Mouse (Mus musculus) cerebellum, adult 2 months (tissue): Measurements from ENCODE around the gene Daxx. TPM values are rescaled to one million over a fixed set of nuclear protein-coding genes. Genes with fewer than 3 reads are reported as not detected.
A peak's percentile ranks its signal among the peaks of the same experiment; 100 is the strongest.

Experiments
- DNase-seq, 2 experiments: peaks; one replicate each; pipeline ENCODE4 v3.0.0; 2021
- H3K27ac ChIP-seq: fragments of 200-500 bp; 2 replicates; pipeline ENCODE4 v1.5.1; 2012; ENCODE audit warnings: low read length, control low read depth, inconsistent platforms; ENCODE audit not compliant: insufficient read depth
- H3K27me3 ChIP-seq: fragments of 200-500 bp; 2 replicates; pipeline ENCODE4 v1.6.1; 2012; ENCODE audit warnings: inconsistent platforms, mild to moderate bottlenecking, low read length, moderate library complexity; ENCODE audit not compliant: control insufficient read depth, insufficient read depth
- H3K4me1 ChIP-seq: fragments of 200-500 bp; 2 replicates; pipeline ENCODE4 v1.6.1; 2011; ENCODE audit warnings: low read length; ENCODE audit not compliant: control insufficient read depth, insufficient read depth
- H3K4me3 ChIP-seq: fragments of 200-500 bp; replicated peaks from 2 replicates; pipeline ENCODE3; 2011; ENCODE audit warnings: mild to moderate bottlenecking, low read depth, low read length, control low read depth; ENCODE audit not compliant: insufficient read depth
- CTCF ChIP-seq: fragments of 200-500 bp; IDR thresholded peaks from 2 replicates; pipeline ENCODE4 v1.5.1; 2011; ENCODE audit warnings: low read depth, mild to moderate bottlenecking, control low read depth, low read length, moderate library complexity, borderline replicate concordance; ENCODE audit not compliant: insufficient read depth
- POLR2A ChIP-seq: fragments of 200-500 bp; IDR thresholded peaks from 2 replicates; pipeline ENCODE4 v1.6.1; 2011; ENCODE audit warnings: low read length, control low read depth, borderline replicate concordance; ENCODE audit not compliant: insufficient read depth
- WGBS: fragments of 180-500 bp; shearing (Covaris S2); methylation state at CpG from one replicate; pipeline ENCODE4 v1.1.7; 2018; 5-methylcytosine and 5-hydroxymethylcytosine counted together
- polyA plus RNA-seq: library from polyadenylated mRNA; depleted of rRNA; stranded (reverse); fragments of >200 nt; gene quantifications from 2 replicates; pipeline ENCODE4 v1.2.3, GENCODE M21; 2012; rRNA removed

The Daxx gene
- polyA plus RNA-seq, 1 experiment, result 30.4 TPM

DNA sequence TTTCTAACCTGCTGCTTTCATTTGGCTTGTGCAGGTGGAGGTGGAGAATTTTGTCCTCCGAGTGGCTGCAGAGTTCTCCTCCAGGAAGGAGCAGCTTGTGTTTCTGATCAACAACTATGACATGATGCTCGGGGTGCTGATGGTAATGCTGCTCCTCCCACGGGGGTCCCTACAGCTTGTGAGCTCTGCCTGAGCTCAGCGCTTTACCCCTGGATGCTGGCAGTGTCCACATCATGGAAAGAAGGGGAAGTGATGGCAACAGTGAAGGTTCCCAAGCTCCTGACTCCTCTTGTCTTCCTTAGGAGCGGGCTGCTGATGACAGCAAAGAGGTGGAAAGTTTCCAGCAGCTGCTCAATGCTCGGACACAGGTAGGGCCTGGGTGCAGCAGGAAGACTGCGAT, 53.7 kb downstream of the Daxx start:
- Histone ChIP-seq H3K4me3 (no peak overlapping the region), H3K27me3 (no peaks in the 10 kb centered on the region), H3K27ac (no peak overlapping the region), H3K4me1 (no peaks in the 10 kb centered on the region)
- TF ChIP-seq POLR2A, result no peak
- TF ChIP-seq CTCF, result no peak
- 91% methylated on average over 7 of the region's 7 CpGs for WGBS
- peak in 1 of 2 experiments; percentile 6 for DNase-seq

Other genes starting within 250 kb of the Daxx start
- gene Hnrnpm, start 222.6 kb upstream of the Daxx start, polyA plus RNA-seq, result 270 and 273 TPM in 2 replicates
- gene March2, start 190.7 kb upstream of the Daxx start, polyA plus RNA-seq, result 157 and 171 TPM in 2 replicates
- 494 and 510 TPM in 2 replicates for gene Rab11b, start 148.9 kb upstream of the Daxx start, polyA plus RNA-seq
- gene Angptl4, start 127.6 kb upstream of the Daxx start, polyA plus RNA-seq, result 1.6 and 1.9 TPM in 2 replicates
- 52.1 and 59.5 TPM in 2 replicates for gene Kank3, start 98.9 kb upstream of the Daxx start, polyA plus RNA-seq
- gene Rps28, start 84.9 kb upstream of the Daxx start, polyA plus RNA-seq, result 471 and 493 TPM in 2 replicates
- gene Ndufa7, start 84.8 kb upstream of the Daxx start, polyA plus RNA-seq, result 341 and 361 TPM in 2 replicates
- 34.4 and 34.7 TPM in 2 replicates for gene Cd320, start 66.3 kb upstream of the Daxx start, polyA plus RNA-seq
- not detected in 2 replicates for gene Gm7029, start 35.6 kb upstream of the Daxx start, polyA plus RNA-seq
- 2.2 and 2.3 TPM in 2 replicates for gene Kifc1, start 18.8 kb upstream of the Daxx start, polyA plus RNA-seq
- gene Platr17, start 4.3 kb upstream of the Daxx start, polyA plus RNA-seq, result 0.48 and 0.65 TPM in 2 replicates
- gene Tapbp, start 6.5 kb downstream of the Daxx start, polyA plus RNA-seq, result 27.7 and 28.5 TPM in 2 replicates
- gene Zbtb22, start 6.5 kb downstream of the Daxx start, polyA plus RNA-seq, result 30.2 and 33.4 TPM in 2 replicates
- gene Rgl2, start 20.1 kb downstream of the Daxx start, polyA plus RNA-seq, result 171 and 183 TPM in 2 replicates
- gene Pfdn6, start 30.9 kb downstream of the Daxx start, polyA plus RNA-seq, result 117 and 135 TPM in 2 replicates
- gene Wdr46, start 31.2 kb downstream of the Daxx start, polyA plus RNA-seq, result 13.3 and 14.0 TPM in 2 replicates
- gene B3galt4, start 42.1 kb downstream of the Daxx start, polyA plus RNA-seq, result 8.4 and 8.6 TPM in 2 replicates
- 73.5 and 77.0 TPM in 2 replicates for gene Vps52, start 46.4 kb downstream of the Daxx start, polyA plus RNA-seq
- 283 and 320 TPM in 2 replicates for gene Rps18, start 46.6 kb downstream of the Daxx start, polyA plus RNA-seq
- gene H2-K1, start 90.9 kb downstream of the Daxx start, polyA plus RNA-seq, result 61.9 and 77.5 TPM in 2 replicates
- gene Ring1, start 115.3 kb downstream of the Daxx start, polyA plus RNA-seq, result 66.4 and 74.6 TPM in 2 replicates
- gene H2-Ke6, start 118.6 kb downstream of the Daxx start, polyA plus RNA-seq, result 82.9 and 89.8 TPM in 2 replicates
- 120 and 123 TPM in 2 replicates for gene Slc39a7, start 122.3 kb downstream of the Daxx start, polyA plus RNA-seq
- 78.0 and 83.2 TPM in 2 replicates for gene Rxrb, start 122.4 kb downstream of the Daxx start, polyA plus RNA-seq
- 12.2 and 15.2 TPM in 2 replicates for gene Col11a2, start 130.0 kb downstream of the Daxx start, polyA plus RNA-seq
- gene H2-Oa, start 182.9 kb downstream of the Daxx start, polyA plus RNA-seq, result 0.25 and 0.34 TPM in 2 replicates
- gene H2-DMa, start 210.1 kb downstream of the Daxx start, polyA plus RNA-seq, result 13.2 and 13.6 TPM in 2 replicates
- 188 and 209 TPM in 2 replicates for gene Brd2, start 213.2 kb downstream of the Daxx start, polyA plus RNA-seq
- gene H2-DMb2, start 233.9 kb downstream of the Daxx start, polyA plus RNA-seq, result 0.35 and 0.52 TPM in 2 replicates
- gene H2-DMb1, start 243.7 kb downstream of the Daxx start, polyA plus RNA-seq, result 1.8 and 3.0 TPM in 2 replicates